Mouse (Mus musculus) limb, embryonic 12.5 days (tissue): ENCODE measurements around the gene Dock6. TPM values are rescaled to one million over a fixed set of nuclear protein-coding genes. Genes with fewer than 3 reads are reported as not detected.
A peak's percentile ranks its signal among the peaks of the same experiment; 100 is the strongest.
"Not testable (repeated sequence)": the region's sequence is repeated elsewhere in the genome, so short reads cannot be mapped to it uniquely, and the experiment has no call there.

Source experiments
- ATAC-seq: fragments of 200-750 bp; cut with Nextera tagmentation; 2 replicates; pipeline ENCODE4 v1.8.0; 2017; ENCODE audit warnings: low read depth, moderate TSS enrichment; ENCODE audit not compliant: insufficient number of reproducible peaks, insufficient read depth, low FRiP score, low TSS enrichment
- H3K27ac ChIP-seq: fragments of 300-500 bp; sonication (generic); 2 replicates; pipeline ENCODE4 v1.5.1; 2016; ENCODE audit warnings: mild to moderate bottlenecking, moderate library complexity
- H3K27me3 ChIP-seq: fragments of 300-500 bp; sonication (generic); 2 replicates; pipeline ENCODE4 v1.6.1; 2016; ENCODE audit warnings: mild to moderate bottlenecking, moderate library complexity
- H3K36me3 ChIP-seq: fragments of 300-500 bp; sonication (generic); 2 replicates; pipeline ENCODE4 v1.6.1; 2016; ENCODE audit warnings: mild to moderate bottlenecking, moderate library complexity
- H3K4me1 ChIP-seq: fragments of 300-500 bp; sonication (generic); replicated peaks from 2 replicates; pipeline ENCODE4 v1.6.1; 2016
- H3K4me2 ChIP-seq: fragments of 300-500 bp; sonication (generic); 2 replicates; pipeline ENCODE4 v1.6.1; 2016; ENCODE audit warnings: mild to moderate bottlenecking, moderate library complexity
- H3K4me3 ChIP-seq: fragments of 300-500 bp; sonication (generic); replicated peaks from 2 replicates; pipeline ENCODE4 v1.5.1; 2016; ENCODE audit warnings: mild to moderate bottlenecking
- H3K9ac ChIP-seq: fragments of 300-500 bp; sonication (generic); replicated peaks from 2 replicates; pipeline ENCODE4 v1.6.1; 2016; ENCODE audit warnings: mild to moderate bottlenecking, moderate library complexity
- H3K9me3 ChIP-seq: fragments of 300-500 bp; sonication (generic); 2 replicates; pipeline ENCODE4 v1.6.1; 2016; ENCODE audit warnings: mild to moderate bottlenecking, moderate library complexity
- WGBS: fragments of 180-500 bp; shearing (Covaris S2); methylation state at CpG from one replicate; pipeline ENCODE4 v1.1.7; 2016; 5-methylcytosine and 5-hydroxymethylcytosine counted together
- polyA plus RNA-seq: library from polyadenylated mRNA; unstranded; fragments of >200 nt; fragmentation: Nextera tagmentation; extraction: Ambion mirVana; gene quantifications from 2 replicates; pipeline ENCODE4 v1.2.1, GENCODE M21; 2016

Gene Dock6
- polyA plus RNA-seq, 1 experiment from 2014 or later: 38.3 TPM

DNA sequence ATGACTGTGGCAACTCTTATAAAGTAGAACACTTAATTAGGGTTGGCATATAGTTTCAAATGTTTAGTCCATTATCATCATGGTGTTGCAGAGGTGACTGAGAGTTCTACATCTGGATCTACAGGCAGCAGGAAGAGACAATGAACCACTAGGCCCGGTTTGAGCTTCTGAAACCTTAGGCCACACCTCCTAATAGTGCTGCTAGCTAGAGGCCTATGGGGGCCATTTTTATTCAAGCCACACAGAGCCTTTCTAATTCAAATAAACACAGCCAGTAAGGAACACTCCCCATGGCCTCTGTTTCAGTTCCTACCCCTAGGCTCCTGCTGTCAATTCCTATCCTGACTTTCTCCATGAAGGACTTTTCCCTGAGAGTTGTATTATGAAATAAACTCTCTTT lies 9.7 kb upstream of the Dock6 start:
- Histone ChIP-seq H3K9ac (no peak overlapping the region), H3K4me2 (no peak overlapping the region), H3K9me3 (no peaks in the 10 kb centered on the region), H3K4me1 (peaks cover 4% of the 10 kb centered on the region; the same call in 1 of the 2 replicates), H3K27ac (no peak overlapping the region), H3K4me3 (no peak overlapping the region), H3K27me3 (no peaks in the 10 kb centered on the region), H3K36me3 (no peaks in the 10 kb centered on the region)
- ATAC-seq: no peak
- 74% methylated on average over 1 of the region's 1 CpGs for WGBS

DNA sequence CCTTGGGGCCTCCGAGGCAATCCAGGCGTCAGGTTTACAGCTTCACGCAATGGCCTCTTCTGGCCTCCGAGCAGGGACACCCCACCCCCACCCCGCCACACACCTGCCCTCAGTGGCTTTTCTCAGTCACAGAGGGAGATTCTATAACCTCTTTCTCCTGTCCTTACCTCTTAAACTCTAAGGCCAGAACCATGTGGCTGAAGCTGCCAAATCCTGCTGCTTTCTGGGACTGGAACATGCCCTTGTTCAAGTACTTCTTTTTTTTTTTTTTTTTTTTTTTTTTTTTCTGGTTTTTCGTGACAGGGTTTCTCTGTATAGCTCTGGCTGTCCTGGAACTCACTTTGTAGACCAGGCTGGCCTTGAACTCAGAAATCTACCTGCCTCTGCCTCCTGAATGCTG lies 7.9 kb upstream of the Dock6 start:
- WGBS: 43% methylated on average over 6 of the region's 6 CpGs
- not testable (repeated sequence) for H3K9ac ChIP-seq, ATAC-seq, H3K4me2 ChIP-seq, H3K9me3 ChIP-seq, H3K27me3 ChIP-seq, H3K4me1 ChIP-seq, H3K4me3 ChIP-seq, H3K27ac ChIP-seq, H3K36me3 ChIP-seq

DNA sequence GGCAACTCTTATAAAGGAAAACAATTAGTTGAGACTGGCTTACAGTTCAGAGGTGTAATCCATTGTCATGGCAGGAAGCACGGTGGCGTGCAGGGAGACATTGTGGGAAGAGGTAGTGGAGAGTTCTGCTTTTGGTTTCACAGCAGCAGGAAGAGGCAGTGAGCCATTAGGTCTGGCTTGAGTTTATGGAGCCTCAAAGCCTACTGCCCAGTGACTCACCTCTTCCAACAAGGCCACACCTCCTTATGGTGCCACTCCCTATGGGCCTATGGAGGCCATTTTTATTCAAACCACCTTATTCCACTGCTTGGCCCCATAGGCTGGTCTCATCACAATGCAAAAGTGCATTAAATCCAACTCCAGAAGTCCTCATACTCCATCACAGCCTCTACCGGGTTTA lies 7.2 kb upstream of the Dock6 start:
- H3K27me3 ChIP-seq: no peaks in the 10 kb centered on the region
- ATAC-seq: no peak
- H3K27ac ChIP-seq: no peak overlapping the region
- H3K36me3 ChIP-seq: no peaks in the 10 kb centered on the region
- H3K4me1 ChIP-seq: 0 out of 2 replicates have a peak, but pooled peaks cover 4% of the 10 kb centered on the region
- H3K9me3 ChIP-seq: no peaks in the 10 kb centered on the region
- 77% methylated on average over 3 of the region's 3 CpGs for WGBS
- H3K4me2 ChIP-seq: no peak overlapping the region
- H3K9ac ChIP-seq: no peak overlapping the region
- H3K4me3 ChIP-seq: no peak overlapping the region

DNA sequence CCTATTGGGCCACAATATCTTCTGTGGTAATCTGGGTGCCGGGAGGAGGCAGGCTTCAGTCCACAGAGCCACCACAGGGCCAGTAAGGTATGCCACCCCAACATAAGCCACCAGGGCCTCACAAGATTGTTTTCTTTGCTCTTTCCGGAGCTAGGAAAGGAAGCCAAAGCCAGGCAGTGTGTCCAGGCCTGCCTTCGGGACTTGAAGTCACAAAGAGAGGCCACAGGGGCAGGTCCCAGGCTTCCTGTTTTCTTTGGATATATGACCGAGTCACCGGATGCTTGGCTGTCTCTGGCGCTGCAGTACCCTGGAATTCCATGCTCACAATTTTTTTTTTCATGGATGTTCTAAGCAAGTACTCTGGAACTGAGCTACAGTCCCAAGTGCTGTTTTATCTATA lies 5.6 kb upstream of the Dock6 start:
- Histone ChIP-seq H3K4me2 (no peak overlapping the region), H3K27ac (no peak overlapping the region), H3K4me3 (no peak overlapping the region), H3K27me3 (no peaks in the 10 kb centered on the region), H3K4me1 (0 out of 2 replicates have a peak, but pooled peaks cover 4% of the 10 kb centered on the region), H3K36me3 (no peaks in the 10 kb centered on the region), H3K9ac (0 out of 2 replicates have a peak overlapping the region, but pooled peaks have one; percentile 27), H3K9me3 (no peaks in the 10 kb centered on the region)
- WGBS: 68% methylated on average over 6 of the region's 6 CpGs
- no peak for ATAC-seq

DNA sequence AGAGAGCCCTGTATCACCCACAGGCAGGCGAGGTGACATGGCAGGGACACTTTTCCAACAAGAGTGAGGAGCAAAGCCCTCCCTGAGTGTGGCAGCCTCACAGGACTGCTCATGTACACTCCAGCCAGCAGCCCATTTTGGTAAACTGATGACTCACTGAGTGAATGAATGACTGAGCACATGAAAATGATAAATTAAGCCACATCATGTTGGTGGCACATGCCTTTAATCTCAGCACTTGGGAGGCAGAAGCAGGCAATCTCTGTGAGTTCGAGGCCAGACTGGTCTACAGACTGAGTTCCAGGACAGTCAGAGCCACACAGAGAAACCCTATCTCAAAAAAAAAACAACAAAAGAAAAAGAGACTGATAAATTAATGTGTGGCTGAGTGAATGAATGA lies 5.1 kb upstream of the Dock6 start:
- ATAC-seq: no peak
- whole genome bisulfite sequencing: 81% methylated on average over 2 of the region's 2 CpGs
- Histone ChIP-seq H3K4me2 (no peak overlapping the region), H3K9me3 (no peaks in the 10 kb centered on the region), H3K27me3 (no peaks in the 10 kb centered on the region), H3K9ac (no peak overlapping the region), H3K4me3 (no peak overlapping the region), H3K36me3 (no peaks in the 10 kb centered on the region), H3K27ac (no peak overlapping the region), H3K4me1 (0 out of 2 replicates have a peak, but pooled peaks cover 4% of the 10 kb centered on the region)

DNA sequence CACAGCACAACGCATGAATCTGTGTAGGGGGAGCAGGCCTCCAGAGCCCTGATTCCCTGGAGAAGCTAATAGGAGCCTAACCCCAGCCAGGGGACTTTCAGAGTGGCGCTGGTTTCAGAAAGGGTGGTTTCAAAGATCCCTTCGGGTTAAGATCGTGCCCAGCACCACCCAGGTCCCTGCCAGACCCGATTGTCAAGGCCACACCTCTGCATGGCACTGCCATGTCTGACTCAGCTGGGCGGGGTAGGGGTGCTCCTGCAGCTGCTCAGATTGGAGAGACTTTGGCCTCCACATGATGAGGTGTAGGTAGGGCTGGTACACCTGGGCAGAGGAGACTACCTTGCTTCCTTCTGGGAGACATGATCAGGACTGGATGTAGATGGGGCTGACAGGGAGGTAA lies 2.5 kb upstream of the Dock6 start:
- Histone ChIP-seq H3K9me3 (no peaks in the 10 kb centered on the region), H3K36me3 (no peaks in the 10 kb centered on the region), H3K27me3 (no peaks in the 10 kb centered on the region), H3K9ac (no peak overlapping the region), H3K4me1 (peaks cover 23% of the 10 kb centered on the region), H3K4me3 (no peak overlapping the region), H3K27ac (no peak overlapping the region), H3K4me2 (no peak overlapping the region)
- WGBS: 90% methylated on average over 6 of the region's 6 CpGs
- no peak for ATAC-seq

DNA sequence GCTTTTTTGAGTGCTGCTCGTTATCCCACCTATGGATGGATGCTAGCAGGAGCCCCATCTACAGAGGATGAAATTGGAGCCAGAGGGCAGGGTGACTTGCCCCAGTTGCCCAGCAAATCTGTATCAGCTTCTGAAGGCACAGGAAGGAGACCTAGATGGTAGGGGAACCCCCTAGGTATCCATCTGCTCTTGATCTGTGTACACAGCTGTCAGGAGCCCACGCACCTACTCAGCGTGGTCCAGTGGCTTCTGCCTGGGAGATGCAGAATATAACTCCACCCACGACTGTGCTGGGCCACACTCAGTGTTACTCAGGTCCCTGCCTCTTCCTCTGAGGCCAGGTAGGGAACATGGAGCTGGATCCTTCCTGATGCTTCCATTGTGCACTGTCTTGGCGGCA lies 1.5 kb upstream of the Dock6 start:
- Histone ChIP-seq H3K9ac (no peak overlapping the region), H3K27me3 (no peaks in the 10 kb centered on the region), H3K4me3 (no peak overlapping the region), H3K36me3 (no peaks in the 10 kb centered on the region), H3K9me3 (no peaks in the 10 kb centered on the region), H3K4me1 (peaks cover 26% of the 10 kb centered on the region), H3K27ac (0 out of 2 replicates have a peak overlapping the region, but pooled peaks have one; percentile 8), H3K4me2 (no peak overlapping the region)
- 76% methylated on average over 5 of the region's 5 CpGs for WGBS
- ATAC-seq: no peak

DNA sequence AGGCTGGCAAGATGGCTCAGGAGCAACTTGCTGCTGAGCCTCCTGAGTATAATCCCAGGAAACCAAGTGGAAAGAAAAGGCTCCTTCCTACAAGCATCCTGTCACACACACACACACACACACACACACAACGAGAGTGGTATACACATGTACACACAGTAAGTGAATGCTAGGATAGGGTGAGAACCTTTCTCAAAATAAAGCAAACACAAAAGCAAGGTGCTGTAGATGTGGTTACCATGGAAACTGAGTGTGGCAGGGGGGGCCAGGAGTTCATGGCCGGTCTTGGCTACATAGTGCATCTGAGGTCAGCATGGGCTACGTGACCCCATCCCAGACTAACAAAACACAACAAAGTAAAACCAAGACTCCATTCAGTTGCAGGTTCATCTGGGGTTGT lies 1.4 kb downstream of the Dock6 start:
- Histone ChIP-seq H3K4me3 (peak overlapping the region; percentile 69), H3K4me1 (peaks cover 53% of the 10 kb centered on the region), H3K27me3 (no peaks in the 10 kb centered on the region), H3K4me2 (peak overlapping the region; percentile 73), H3K27ac (peak overlapping the region; percentile 29; the same call in 1 of the 2 replicates), H3K9ac (no peak overlapping the region), H3K36me3 (0 out of 2 replicates have a peak, but pooled peaks cover 6% of the 10 kb centered on the region), H3K9me3 (no peaks in the 10 kb centered on the region)
- no peak for ATAC-seq
- 80% methylated on average over 3 of the region's 3 CpGs for WGBS

DNA sequence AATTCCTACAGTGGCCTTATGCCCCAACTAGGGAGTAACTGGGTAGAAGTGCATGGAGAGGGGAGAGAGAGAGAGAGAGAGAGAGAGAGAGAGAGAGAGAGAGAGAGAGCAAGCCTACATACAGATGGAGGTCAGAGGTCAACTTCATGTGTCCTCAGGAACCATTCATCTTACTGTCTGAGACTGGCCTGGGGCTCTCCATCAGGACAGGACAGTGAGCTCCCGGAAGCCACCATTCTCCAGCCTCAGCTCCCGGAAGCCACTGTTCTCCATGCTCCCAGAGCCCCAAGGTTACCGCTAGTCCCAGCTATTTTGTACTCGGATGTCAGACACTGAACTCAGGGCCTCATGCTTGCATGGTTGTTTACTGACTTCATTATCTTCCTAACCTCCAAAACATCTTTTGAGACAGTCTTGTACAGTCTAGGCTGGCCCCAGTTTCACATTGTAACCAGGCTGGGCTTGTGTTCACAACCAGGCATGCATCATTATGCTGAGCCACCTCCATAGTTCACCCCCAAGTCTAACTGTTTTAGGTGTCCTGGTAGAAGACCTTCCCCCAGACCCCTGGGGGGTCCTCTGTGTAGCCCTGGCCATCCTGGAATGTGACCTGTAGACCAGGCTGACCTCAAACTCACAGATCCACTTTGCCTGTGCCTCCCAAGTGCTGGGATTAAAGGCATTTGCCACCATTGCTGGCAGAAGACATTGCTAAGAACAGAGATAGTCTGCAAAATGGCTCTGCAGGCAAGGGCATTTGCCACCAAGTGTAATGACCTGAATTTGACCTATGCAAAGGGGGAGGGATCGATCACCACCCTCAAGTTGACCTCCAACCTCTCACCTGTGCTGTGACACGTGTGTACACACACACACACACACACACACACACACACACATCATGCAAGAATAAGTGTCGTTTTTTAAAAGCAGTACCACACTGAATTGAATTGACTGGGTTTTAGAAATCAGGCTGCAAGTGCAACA lies 2.5 kb downstream of the Dock6 start:
- ATAC-seq: no peak
- no peaks in the 10 kb centered on the region for H3K9me3 ChIP-seq
- H3K4me3 ChIP-seq: no peak overlapping the region
- H3K9ac ChIP-seq: no peak overlapping the region
- no peaks in the 10 kb centered on the region for H3K27me3 ChIP-seq
- peaks cover 61% of the 10 kb centered on the region for H3K4me1 ChIP-seq
- 0 out of 2 replicates have a peak overlapping the region, but pooled peaks have one; percentile 5 for H3K27ac ChIP-seq
- peaks cover 17% of the 10 kb centered on the region for H3K36me3 ChIP-seq
- WGBS: 68% methylated on average over 7 of the region's 7 CpGs
- peak overlapping the region; percentile 73 for H3K4me2 ChIP-seq

DNA sequence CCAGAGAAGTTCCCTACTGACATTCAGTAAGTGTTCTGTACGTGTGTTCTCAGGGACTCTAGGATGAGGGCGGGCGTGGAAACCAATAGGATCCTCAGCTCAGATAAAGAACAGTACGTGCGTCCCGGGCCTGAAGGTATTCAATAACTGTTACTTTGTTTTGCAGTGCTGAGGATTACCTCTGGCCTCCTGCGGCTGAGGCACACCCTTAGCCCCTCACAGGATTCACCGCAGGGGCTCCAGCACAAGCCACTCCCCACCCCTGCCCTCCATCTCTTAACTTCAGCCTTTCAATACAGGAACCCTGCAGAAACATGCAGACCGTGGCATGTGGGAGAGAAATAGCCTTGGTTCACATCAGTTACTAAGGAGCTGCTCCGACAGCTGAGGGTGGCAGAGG lies 4.5 kb downstream of the Dock6 start:
- Histone ChIP-seq H3K36me3 (peaks cover 32% of the 10 kb centered on the region), H3K9me3 (no peaks in the 10 kb centered on the region), H3K27me3 (no peaks in the 10 kb centered on the region), H3K4me1 (peaks cover 62% of the 10 kb centered on the region), H3K27ac (peak overlapping the region; percentile 94), H3K9ac (peak overlapping the region; percentile 54), H3K4me2 (peak overlapping the region; percentile 62), H3K4me3 (0 out of 2 replicates have a peak overlapping the region, but pooled peaks have one; percentile 29)
- WGBS: 24% methylated on average over 10 of the region's 10 CpGs
- no peak for ATAC-seq

DNA sequence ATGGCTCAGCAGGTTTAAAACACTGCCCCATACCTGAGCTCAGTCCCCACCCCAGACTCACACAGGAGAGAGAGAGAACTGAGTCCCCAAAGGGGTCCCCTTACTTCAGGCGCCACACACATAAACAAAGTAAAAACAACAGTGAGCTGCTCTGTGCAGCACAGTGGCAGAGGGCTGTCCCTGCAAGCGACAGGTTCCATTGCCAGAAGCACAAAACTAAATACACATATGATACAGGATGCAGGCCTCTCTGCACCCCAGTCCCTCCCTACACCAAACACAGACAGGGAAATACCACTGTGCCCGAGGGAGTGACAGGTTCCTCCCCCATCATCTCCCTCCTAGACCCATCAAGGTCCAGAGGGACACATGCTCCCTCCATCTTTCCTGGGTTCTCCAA lies 5.0 kb downstream of the Dock6 start:
- Histone ChIP-seq H3K4me1 (peaks cover 67% of the 10 kb centered on the region), H3K27me3 (no peaks in the 10 kb centered on the region), H3K4me2 (peak overlapping the region; percentile 62), H3K4me3 (peak overlapping the region; percentile 29), H3K36me3 (peaks cover 38% of the 10 kb centered on the region), H3K9ac (peak overlapping the region; percentile 54), H3K9me3 (no peaks in the 10 kb centered on the region), H3K27ac (peak overlapping the region; percentile 94)
- peak; percentile 58 for ATAC-seq
- WGBS: 8% methylated on average over 3 of the region's 3 CpGs
